Mouse (Mus musculus) ES-Bruce4 (cell line): ENCODE data around the gene Pdzd4. TPM values are rescaled to one million over a fixed set of nuclear protein-coding genes. Genes with fewer than 3 reads are reported as not detected.

Source experiments
- H3K27ac ChIP-seq: 2 replicates; pipeline ENCODE4 v1.5.1; 2012; ENCODE audit warnings: low read length, inconsistent platforms; ENCODE audit not compliant: insufficient read depth
- H3K27me3 ChIP-seq: 2 replicates; pipeline ENCODE4 v1.6.1; 2012; ENCODE audit warnings: mild to moderate bottlenecking, low read length, inconsistent platforms; ENCODE audit not compliant: control insufficient read depth, poor library complexity, insufficient read depth, severe bottlenecking
- H3K36me3 ChIP-seq: 2 replicates; pipeline ENCODE4 v1.6.1; 2012; ENCODE audit warnings: inconsistent platforms, mild to moderate bottlenecking, low read length, moderate library complexity; ENCODE audit not compliant: control insufficient read depth, poor library complexity, insufficient read depth, severe bottlenecking
- H3K4me1 ChIP-seq: one replicate; pipeline ENCODE4 v1.8.1; 2011; ENCODE audit warnings: low read length; ENCODE audit not compliant: control insufficient read depth, insufficient read depth
- H3K4me3 ChIP-seq: 2 replicates; pipeline ENCODE4 v1.5.1; 2011; ENCODE audit warnings: low read depth, mild to moderate bottlenecking, low read length
- H3K9ac ChIP-seq: 2 replicates; pipeline ENCODE4 v1.6.1; 2012; ENCODE audit warnings: low read depth, mild to moderate bottlenecking, inconsistent platforms; ENCODE audit not compliant: poor library complexity, severe bottlenecking
- H3K9me3 ChIP-seq: replicated peaks from 2 replicates; pipeline ENCODE4 v1.6.1; 2012; ENCODE audit warnings: mild to moderate bottlenecking, low read length, inconsistent platforms; ENCODE audit not compliant: control insufficient read depth, poor library complexity, insufficient read depth, severe bottlenecking
- CTCF ChIP-seq: IDR thresholded peaks from one replicate; pipeline ENCODE4 v1.8.1; 2011; ENCODE audit warnings: low read depth, low read length
- EP300 ChIP-seq: IDR thresholded peaks from 2 replicates; pipeline ENCODE4 v1.6.1; 2011; ENCODE audit warnings: low read depth, low read length; ENCODE audit not compliant: insufficient read depth
- POLR2A ChIP-seq: IDR thresholded peaks from one replicate; pipeline ENCODE4 v1.8.1; 2011; ENCODE audit warnings: low read length; ENCODE audit not compliant: insufficient read depth
- polyA plus RNA-seq: library from polyadenylated mRNA; stranded (reverse); fragments of >200 nt; gene quantifications from 2 replicates; pipeline ENCODE4 v1.2.4, GENCODE M21; 2011; ENCODE audit warnings: low read depth; ENCODE audit not compliant: missing spikeins, insufficient read depth, insufficient read length

Gene Pdzd4
- polyA plus RNA-seq, 1 experiment, result 24.1 TPM

GRCm38 (mm10) chrX:73756334-73757140 lies 68.2 kb downstream of the Pdzd4 start, which contains the start of gene Plxnb3:
Gene Plxnb3, plus strand, starts transcription at chrX:73757090.
- H3K4me1 ChIP-seq, result no peaks in the 10 kb centered on the region
- no peaks in the 10 kb centered on the region for H3K27me3 ChIP-seq
- no peak within 1 kb of the TSS for H3K9ac ChIP-seq
- no peaks in the 10 kb centered on the region for H3K36me3 ChIP-seq
- no peaks in the 10 kb centered on the region for H3K9me3 ChIP-seq
- H3K27ac ChIP-seq, result no peak within 1 kb of the TSS
- H3K4me3 ChIP-seq, result no peak within 1 kb of the TSS
- TF ChIP-seq POLR2A, result no peak
- TF ChIP-seq EP300, result no peak
- no peak for TF ChIP-seq CTCF

GRCm38 (mm10) chrX:73748977-73749376 lies 75.8 kb downstream of the Pdzd4 start:
- H3K9ac ChIP-seq, result no peak overlapping the region
- no peak for TF ChIP-seq POLR2A
- no peak for TF ChIP-seq CTCF
- TF ChIP-seq EP300, result no peak
- no peaks in the 10 kb centered on the region for H3K4me1 ChIP-seq
- H3K27ac ChIP-seq, result no peak overlapping the region
- H3K36me3 ChIP-seq, result no peaks in the 10 kb centered on the region
- H3K27me3 ChIP-seq, result no peaks in the 10 kb centered on the region
- no peak overlapping the region for H3K4me3 ChIP-seq
- H3K9me3 ChIP-seq, result no peaks in the 10 kb centered on the region

GRCm38 (mm10) chrX:73744774-73745481 lies 79.8 kb downstream of the Pdzd4 start:
- no peak overlapping the region for H3K9ac ChIP-seq
- no peaks in the 10 kb centered on the region for H3K36me3 ChIP-seq
- H3K4me1 ChIP-seq, result no peaks in the 10 kb centered on the region
- no peak overlapping the region for H3K4me3 ChIP-seq
- TF ChIP-seq CTCF (no peak), EP300 (no peak), POLR2A (no peak)
- no peak overlapping the region; the same call in 1 of the 2 replicates for H3K27ac ChIP-seq
- no peaks in the 10 kb centered on the region for H3K9me3 ChIP-seq
- H3K27me3 ChIP-seq, result no peaks in the 10 kb centered on the region

Other genes with a start within 250 kb of the Pdzd4 start
- gene Dusp9, start 185.6 kb downstream of the Pdzd4 start, polyA plus RNA-seq, result 214 and 216 TPM in 2 replicates
- gene Pnck, start 164.9 kb downstream of the Pdzd4 start, polyA plus RNA-seq, result 3.9 and 5.1 TPM in 2 replicates
- 74.8 and 76.8 TPM in 2 replicates for gene Slc6a8, start 151.8 kb downstream of the Pdzd4 start, polyA plus RNA-seq
- 120 and 123 TPM in 2 replicates for gene Bcap31, start 108.8 kb downstream of the Pdzd4 start, polyA plus RNA-seq
- gene Abcd1, start 108.4 kb downstream of the Pdzd4 start, polyA plus RNA-seq, result 8.0 and 10.3 TPM in 2 replicates
- gene Plxnb3, start 67.9 kb downstream of the Pdzd4 start, polyA plus RNA-seq, result not detected in 2 replicates
- gene Srpk3, start 50.6 kb downstream of the Pdzd4 start, polyA plus RNA-seq, result not detected in 2 replicates
- gene Idh3g, start 38.1 kb downstream of the Pdzd4 start, polyA plus RNA-seq, result 147 and 151 TPM in 2 replicates
- gene Ssr4, start 37.9 kb downstream of the Pdzd4 start, polyA plus RNA-seq, result 108 and 132 TPM in 2 replicates
- not detected in 2 replicates for gene Avpr2, start 67.1 kb upstream of the Pdzd4 start, polyA plus RNA-seq
- gene L1cam, start 71.1 kb upstream of the Pdzd4 start, polyA plus RNA-seq, result 3.4 and 4.5 TPM in 2 replicates
- gene Arhgap4, start 96.9 kb upstream of the Pdzd4 start, polyA plus RNA-seq, result 3.5 and 4.7 TPM in 2 replicates
- 77.1 and 87.9 TPM in 2 replicates for gene Naa10, start 97.0 kb upstream of the Pdzd4 start, polyA plus RNA-seq
- 79.7 and 84.6 TPM in 2 replicates for gene Renbp, start 105.9 kb upstream of the Pdzd4 start, polyA plus RNA-seq
- 91.4 and 96.4 TPM in 2 replicates for gene Hcfc1, start 141.4 kb upstream of the Pdzd4 start, polyA plus RNA-seq
- 35.1 and 35.4 TPM in 2 replicates for gene Irak1, start 198.9 kb upstream of the Pdzd4 start, polyA plus RNA-seq